In genomic region chr13:44758750-44759149, GRCm38 (mm10) we compare ENCODE assay signal across 9 mouse cellular contexts. TPM values are rescaled to one million over a fixed set of nuclear protein-coding genes. Genes with fewer than 3 reads are reported as not detected.
DNase-seq lines count a peak whose midpoint lies in the region; ATAC-seq and TF ChIP-seq lines count a peak whose summit lies in the region.
"Had no signal": no experiment of that assay in that cellular context is flagged by ENCODE, and none has a peak within 500 bp of the region (broad histone marks: within the 10 kb centered on the region; RNA-seq: fewer than 3 reads in every experiment).

No protein-coding gene starts in this region.

- in situ Hi-C loops in Patski (cut with MboI; ENCODE audit: low pct_unique_long_range_greater_than_20kb), result no loop called here

- no peak for DNase-seq in heart, postnatal 0 days (ENCODE audit: low spot score)
- no peak for DNase-seq in heart, postnatal 4 days
- DNase-seq in 3T3-L1 (ENCODE audit: low read depth, low spot score) (peak; percentile 54), Patski (ENCODE audit: low read depth, low spot score) (no peak)
- DNase-seq in lung, postnatal 0 days (ENCODE audit: low spot score), result no peak
- DNase-seq in embryo, embryonic 9.5 days (ENCODE audit: extremely low spot score), result no peak
- DNase-seq in yolk sac, embryonic 10.5 days (ENCODE audit: low spot score), result no peak
- no peak for DNase-seq in urinary bladder, postnatal 10 days (ENCODE audit: low spot score)

- no peak overlapping the region for H3K27ac ChIP-seq in heart, postnatal 0 days (ENCODE audit: low read depth)
- no peak overlapping the region for H3K27ac ChIP-seq in lung, postnatal 0 days (ENCODE audit: low read length)
- H3K27ac ChIP-seq: midbrain, embryonic 15.5 days had no signal

- no peak overlapping the region for H3K9ac ChIP-seq in heart, postnatal 0 days (replicated peaks; ENCODE audit: low read depth, low read length)
- no peak overlapping the region for H3K9ac ChIP-seq in lung, postnatal 0 days (replicated peaks; ENCODE audit: low read depth)
- H3K9ac ChIP-seq: midbrain, embryonic 15.5 days had no signal

- H3K4me2 ChIP-seq in heart, postnatal 0 days (ENCODE audit: low read depth, low read length), result no peak overlapping the region
- no peak overlapping the region for H3K4me2 ChIP-seq in lung, postnatal 0 days (replicated peaks; ENCODE audit: low read depth, low read length)
- H3K4me2 ChIP-seq: midbrain, embryonic 15.5 days had no signal

- POLR2A ChIA-PET in Patski (lab: Charles Lee), result no interaction called here

- TF ChIP-seq EP300 in heart, postnatal 0 days (IDR thresholded peaks at IDR 0.05; ENCODE audit: low read depth), result no peak
- no peak for TF ChIP-seq EP300 in lung, postnatal 0 days (IDR thresholded peaks at IDR 0.05)

- H3K27me3 ChIP-seq in heart, postnatal 0 days (ENCODE audit: control insufficient read depth, insufficient read depth, low read length), result no peaks in the 10 kb centered on the region
- H3K27me3 ChIP-seq in Patski, result no peaks in the 10 kb centered on the region
- H3K27me3 ChIP-seq in lung, postnatal 0 days (replicated peaks; ENCODE audit: insufficient read depth, low read length), result no peaks in the 10 kb centered on the region
- H3K27me3 ChIP-seq: midbrain, embryonic 15.5 days had no signal

- CTCF ChIA-PET in Patski (lab: Charles Lee), result interaction anchor here (1.0 to 2.0 kb wide), 4 partner anchors 12 to 890 kb away, joined by 3 to 6 read pairs (median 4); no protein-coding TSS in a partner anchor

- H3K9me3 ChIP-seq in heart, postnatal 0 days (replicated peaks; ENCODE audit: control insufficient read depth, low read length), result no peaks in the 10 kb centered on the region
- no peaks in the 10 kb centered on the region for H3K9me3 ChIP-seq in lung, postnatal 0 days (ENCODE audit: low read length)
- H3K9me3 ChIP-seq: midbrain, embryonic 15.5 days had no signal

- H3K4me3 ChIP-seq in heart, postnatal 0 days (ENCODE audit: low read depth, low read length), result no peak overlapping the region
- no peak overlapping the region for H3K4me3 ChIP-seq in lung, postnatal 0 days (ENCODE audit: low read depth, low read length)
- H3K4me3 ChIP-seq: midbrain, embryonic 15.5 days had no signal

- no peaks in the 10 kb centered on the region for H3K36me3 ChIP-seq in heart, postnatal 0 days (replicated peaks; ENCODE audit: control insufficient read depth, insufficient read depth, low read length)
- H3K36me3 ChIP-seq in lung, postnatal 0 days (ENCODE audit: insufficient read depth, low read length), result no peaks in the 10 kb centered on the region
- H3K36me3 ChIP-seq: midbrain, embryonic 15.5 days had no signal

- TF ChIP-seq CTCF in heart, postnatal 0 days (IDR thresholded peaks at IDR 0.05; ENCODE audit: low read depth), result peak; percentile 48
- TF ChIP-seq CTCF in Patski (IDR thresholded peaks at IDR 0.05), result peak; percentile 60
- peak; percentile 60 for TF ChIP-seq CTCF in lung, postnatal 0 days (IDR thresholded peaks at IDR 0.05)

- peaks cover 22% of the 10 kb centered on the region for H3K4me1 ChIP-seq in heart, postnatal 0 days (ENCODE audit: control insufficient read depth, insufficient read depth)
- H3K4me1 ChIP-seq in lung, postnatal 0 days (ENCODE audit: insufficient read depth, low read depth, low read length), result no peaks in the 10 kb centered on the region; the same call in 1 of the 2 replicates

- no peak for ATAC-seq in heart, postnatal 0 days (ENCODE audit: insufficient read depth, low read depth)
- no peak for ATAC-seq in Patski
- no peak for ATAC-seq in lung, postnatal 0 days
- ATAC-seq: midbrain, embryonic 15.5 days had no signal

- WGBS in heart, postnatal 0 days, result 55% methylated on average over 1 of the region's 1 CpGs
- WGBS in lung, postnatal 0 days, result 48% methylated on average over 1 of the region's 1 CpGs

RNA-seq across cellular contexts. Expression of gene Jarid2, which starts 29.5 kb away (rescaled TPM):
- 10.2 and 20.1 TPM in 2 replicates for total RNA-seq in heart, postnatal 0 days (2014; rRNA removed; ENCODE audit: low replicate concordance)
- 15.9 and 17.7 TPM in 2 replicates for polyA plus RNA-seq in heart, postnatal 0 days (2015; fragmentation: Nextera tagmentation; extraction: Ambion mirVana)
- 10 to 100 TPM; 45.2 to 53.1 TPM for total RNA-seq in heart, postnatal 4 days (2021)
- 12.0 TPM for polyA plus RNA-seq in Patski (2021)
- 10.0 and 12.3 TPM in 2 replicates for polyA plus RNA-seq in lung, postnatal 0 days (2015; fragmentation: Nextera tagmentation; extraction: Ambion mirVana)
